Mouse (Mus musculus) E14TG2a.4 (cell line): ENCODE data around the gene Rab11a.

ENCODE experiments used
- H3K27me3 ChIP-seq: 2 replicates; pipeline ENCODE4 v1.6.1; 2014; ENCODE audit warnings: low read length, control low read depth; ENCODE audit not compliant: insufficient read depth
- H3K36me3 ChIP-seq: 2 replicates; pipeline ENCODE4 v1.6.1; 2014; ENCODE audit warnings: low read length, control low read depth; ENCODE audit not compliant: insufficient read depth
- H3K4me1 ChIP-seq: replicated peaks from 2 replicates; pipeline ENCODE4 v1.6.1; 2014; ENCODE audit warnings: low read depth, low read length, control low read depth
- H3K4me3 ChIP-seq: replicated peaks from 2 replicates; pipeline ENCODE4 v1.5.1; 2014; ENCODE audit warnings: mild to moderate bottlenecking, low read length
- H3K9me3 ChIP-seq: 2 replicates; pipeline ENCODE4 v1.6.1; 2014; ENCODE audit warnings: low read length, control low read depth
- CTCF ChIP-seq: conservative IDR thresholded peaks from 2 replicates; pipeline ENCODE4 v1.5.1; 2014; ENCODE audit warnings: low read length
- NANOG ChIP-seq: IDR thresholded peaks from 2 replicates; pipeline ENCODE4 v1.6.1; 2014; ENCODE audit warnings: borderline replicate concordance, low read length, mixed read lengths
- POU5F1 ChIP-seq: IDR thresholded peaks from 2 replicates; pipeline ENCODE4 v1.6.1; 2014; ENCODE audit warnings: low read length, borderline replicate concordance

The Rab11a gene

DNA sequence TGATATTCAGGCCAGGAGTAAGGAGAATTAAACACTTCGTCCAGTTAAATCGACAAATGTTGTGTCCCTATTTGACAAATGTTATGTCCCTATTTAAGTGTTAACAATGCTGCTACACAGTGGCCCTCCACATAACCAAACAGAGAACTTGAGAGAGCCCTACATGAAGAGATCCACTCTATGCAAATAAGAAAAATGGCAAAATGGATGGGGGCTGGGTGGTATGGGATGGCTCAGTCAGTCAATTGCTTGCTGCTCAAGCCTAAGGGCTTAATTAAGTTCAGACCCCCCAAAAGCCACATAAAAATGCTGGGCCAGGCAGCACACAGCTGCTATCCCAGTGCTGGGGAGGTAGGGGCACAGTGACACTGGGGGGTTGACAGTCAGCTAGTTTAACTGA is 37.3 kb upstream of the Rab11a start:
- TF ChIP-seq POU5F1 (no peak), NANOG (no peak)
- H3K4me3 ChIP-seq = no peak overlapping the region
- H3K4me1 ChIP-seq = 0 out of 2 replicates have a peak, but pooled peaks cover 3% of the 10 kb centered on the region
- H3K9me3 ChIP-seq = no peaks in the 10 kb centered on the region
- no peaks in the 10 kb centered on the region for H3K36me3 ChIP-seq
- H3K27me3 ChIP-seq = peaks cover 6% of the 10 kb centered on the region; the same call in 1 of the 2 replicates

DNA sequence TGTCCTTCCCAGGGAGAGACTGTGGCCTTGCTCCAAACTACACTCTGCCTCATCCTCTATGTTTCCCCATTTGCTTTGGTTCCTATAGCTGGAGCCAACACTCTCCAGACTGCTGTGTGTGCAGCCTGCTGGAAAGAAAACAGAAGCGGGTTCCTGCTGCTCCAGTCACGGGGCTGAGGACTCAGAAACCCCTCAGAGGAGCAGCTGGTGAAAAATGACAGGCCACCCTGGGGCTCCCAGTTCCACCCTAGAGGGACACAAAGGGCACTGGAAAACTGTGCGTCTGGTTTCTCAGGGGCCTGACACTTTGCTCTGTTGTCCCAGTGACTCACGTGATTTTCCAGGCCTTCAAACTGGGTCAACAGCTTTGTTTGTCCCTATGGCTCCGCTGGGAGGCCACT is 36.9 kb upstream of the Rab11a start:
- no peaks in the 10 kb centered on the region for H3K36me3 ChIP-seq
- no peak for TF ChIP-seq NANOG
- no peak for TF ChIP-seq POU5F1
- no peak for TF ChIP-seq CTCF
- H3K27me3 ChIP-seq = peaks cover 6% of the 10 kb centered on the region; the same call in 1 of the 2 replicates
- 0 out of 2 replicates have a peak, but pooled peaks cover 1% of the 10 kb centered on the region for H3K4me1 ChIP-seq
- no peaks in the 10 kb centered on the region for H3K9me3 ChIP-seq
- H3K4me3 ChIP-seq = no peak overlapping the region

DNA sequence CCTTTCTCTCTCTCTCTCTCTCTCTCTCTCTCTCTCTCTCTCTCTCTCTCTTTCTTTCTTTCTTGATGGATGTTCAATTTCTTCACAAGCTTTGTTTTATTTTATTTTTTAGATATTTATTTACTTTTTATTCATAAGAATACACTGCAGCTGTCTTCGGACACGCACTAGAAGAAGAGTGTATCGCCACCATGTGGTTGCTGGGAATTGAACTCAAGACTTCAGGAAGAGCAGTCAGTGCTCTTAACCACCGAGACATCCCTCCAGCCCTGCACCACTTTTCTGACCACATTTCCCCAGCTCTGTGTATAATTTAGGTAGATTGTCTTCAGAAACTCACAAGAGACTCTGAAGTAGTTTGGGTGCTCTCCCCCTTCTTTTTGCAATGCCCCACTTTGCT is 36.4 kb upstream of the Rab11a start:
- TF ChIP-seq POU5F1 (no peak), CTCF (no peak), NANOG (no peak)

DNA sequence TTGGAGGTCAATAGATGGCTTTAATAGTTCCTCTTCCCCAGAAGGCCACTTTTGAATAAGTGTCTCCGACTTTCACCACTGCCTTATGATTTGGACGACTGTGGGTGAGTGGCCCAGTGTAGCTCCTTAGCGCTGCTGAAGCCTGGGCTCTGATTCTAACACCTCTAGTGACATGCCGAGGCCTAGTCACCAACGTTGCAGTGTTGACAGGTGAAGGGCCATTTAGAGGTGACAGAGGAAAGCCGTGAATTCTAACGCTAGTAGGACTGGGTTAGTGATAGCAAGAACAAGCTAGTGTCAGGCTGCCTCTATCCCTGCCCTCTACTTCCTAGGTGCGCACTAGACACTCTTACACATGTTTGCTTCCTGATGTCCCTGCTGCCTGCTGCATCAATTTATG is 35.7 kb upstream of the Rab11a start:
- H3K4me1 ChIP-seq = 0 out of 2 replicates have a peak, but pooled peaks cover 4% of the 10 kb centered on the region
- H3K27me3 ChIP-seq = peaks cover 6% of the 10 kb centered on the region; the same call in 1 of the 2 replicates
- H3K4me3 ChIP-seq = no peak overlapping the region
- H3K36me3 ChIP-seq = no peaks in the 10 kb centered on the region
- TF ChIP-seq CTCF (no peak), NANOG (no peak), POU5F1 (no peak)
- no peaks in the 10 kb centered on the region for H3K9me3 ChIP-seq

More for the DNA sequence above, 36.4 kb upstream of the Rab11a start:
- peaks cover 6% of the 10 kb centered on the region; the same call in 1 of the 2 replicates for H3K27me3 ChIP-seq
- no peak overlapping the region for H3K4me3 ChIP-seq
- no peaks in the 10 kb centered on the region for H3K36me3 ChIP-seq
- no peaks in the 10 kb centered on the region for H3K9me3 ChIP-seq
- 0 out of 2 replicates have a peak, but pooled peaks cover 4% of the 10 kb centered on the region for H3K4me1 ChIP-seq

DNA sequence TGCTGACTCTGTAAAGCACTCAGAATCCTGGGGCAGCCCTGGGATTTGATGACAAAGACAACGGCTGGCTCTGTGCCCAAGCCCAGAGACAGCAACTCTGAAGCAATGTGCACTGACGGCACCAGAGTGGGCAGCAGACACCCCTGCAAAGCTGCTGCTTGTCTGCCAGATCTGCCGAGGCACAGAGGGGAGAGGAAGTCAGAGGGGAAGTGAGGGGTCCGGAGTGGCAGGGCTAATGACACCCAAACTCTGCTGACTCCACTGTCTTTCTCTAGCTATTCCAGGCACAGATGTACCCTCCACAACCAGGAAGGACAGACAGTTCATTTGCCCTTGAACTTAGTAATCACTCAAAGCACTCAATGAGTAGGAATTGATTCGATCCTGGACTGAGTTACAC is 33.7 kb upstream of the Rab11a start:
- peaks cover 6% of the 10 kb centered on the region; the same call in 1 of the 2 replicates for H3K27me3 ChIP-seq
- H3K4me1 ChIP-seq = 0 out of 2 replicates have a peak, but pooled peaks cover 4% of the 10 kb centered on the region
- no peak overlapping the region for H3K4me3 ChIP-seq
- no peak for TF ChIP-seq POU5F1
- no peak for TF ChIP-seq CTCF
- no peak for TF ChIP-seq NANOG
- no peaks in the 10 kb centered on the region for H3K9me3 ChIP-seq
- H3K36me3 ChIP-seq = no peaks in the 10 kb centered on the region

DNA sequence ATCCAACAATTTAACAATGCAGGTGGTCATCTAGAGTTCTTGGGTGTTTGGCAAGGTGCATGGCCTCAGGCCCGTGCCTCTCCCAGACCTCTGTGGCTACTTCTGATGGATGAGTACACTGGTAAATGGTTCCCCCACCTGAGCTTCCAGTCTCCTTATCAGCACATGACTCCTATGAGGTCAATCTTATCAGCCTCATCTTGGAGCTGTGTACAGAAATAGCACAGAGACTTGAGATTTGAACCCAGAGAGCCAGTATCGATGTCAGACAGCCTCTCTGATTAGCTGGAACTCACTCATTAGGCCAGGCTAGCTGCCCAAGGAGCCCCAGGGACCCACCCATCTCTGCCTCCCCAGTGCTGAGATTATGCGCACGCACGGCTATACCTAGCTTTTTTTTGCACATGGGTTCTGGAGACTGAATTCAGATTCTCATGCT is 32.9 kb upstream of the Rab11a start:
- Histone ChIP-seq H3K4me1 (0 out of 2 replicates have a peak, but pooled peaks cover 4% of the 10 kb centered on the region), H3K36me3 (no peaks in the 10 kb centered on the region), H3K9me3 (no peaks in the 10 kb centered on the region), H3K4me3 (no peak overlapping the region), H3K27me3 (peaks cover 6% of the 10 kb centered on the region; the same call in 1 of the 2 replicates)
- TF ChIP-seq POU5F1 = no peak
- no peak for TF ChIP-seq CTCF
- TF ChIP-seq NANOG = no peak

DNA sequence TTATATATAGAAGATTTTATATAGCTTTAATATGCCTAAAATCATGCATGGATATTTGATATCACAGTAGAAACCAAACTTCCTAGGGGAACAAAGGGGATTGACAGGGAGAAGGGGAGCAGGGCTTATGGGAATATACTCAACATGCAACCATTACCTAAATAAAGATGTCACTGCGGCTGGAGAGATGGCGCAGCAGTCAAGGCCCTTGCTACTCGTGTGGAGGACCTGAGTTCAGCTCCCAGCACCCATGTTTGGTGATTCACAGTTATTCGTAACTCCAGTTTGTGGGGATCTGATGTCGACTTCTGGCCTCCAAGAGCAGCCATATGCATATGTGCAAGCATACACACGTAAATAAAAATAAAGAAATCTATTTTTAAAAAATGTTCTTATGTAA is 32.4 kb upstream of the Rab11a start:
- Histone ChIP-seq H3K9me3 (no peaks in the 10 kb centered on the region), H3K4me1 (0 out of 2 replicates have a peak, but pooled peaks cover 4% of the 10 kb centered on the region), H3K4me3 (no peak overlapping the region), H3K27me3 (peaks cover 6% of the 10 kb centered on the region; the same call in 1 of the 2 replicates), H3K36me3 (no peaks in the 10 kb centered on the region)
- TF ChIP-seq CTCF = no peak
- TF ChIP-seq POU5F1 = no peak

DNA sequence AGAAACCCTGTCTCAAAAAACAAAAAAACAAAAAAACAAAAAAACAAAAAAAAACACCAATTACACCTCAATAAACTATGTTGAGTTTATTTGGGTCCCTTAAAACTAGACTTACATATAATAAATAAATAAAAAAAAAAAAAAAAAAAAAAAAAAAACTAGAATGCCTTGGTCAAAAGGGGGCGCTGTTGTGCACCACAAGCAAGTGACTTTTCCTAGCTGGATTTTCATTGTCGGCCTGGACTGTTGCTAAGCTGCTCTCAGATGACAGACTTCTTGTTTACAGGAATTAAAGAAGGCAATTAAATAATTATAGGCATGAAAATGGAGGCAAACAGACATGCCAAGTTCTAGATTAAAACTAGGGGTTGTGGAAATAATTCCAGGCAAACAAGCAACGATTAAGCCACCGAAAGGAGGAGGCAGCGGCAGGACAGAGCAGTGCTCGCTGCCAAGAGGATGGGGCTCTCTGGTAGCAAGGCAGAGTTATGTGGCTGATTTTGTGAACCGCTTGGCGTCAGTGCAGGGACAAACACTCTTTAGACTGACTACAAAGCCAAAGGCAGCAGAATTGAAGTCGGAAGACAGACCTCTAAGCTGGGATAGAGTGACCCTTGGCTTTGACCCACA is 31.6 kb upstream of the Rab11a start:
- Histone ChIP-seq H3K4me1 (0 out of 2 replicates have a peak, but pooled peaks cover 4% of the 10 kb centered on the region), H3K9me3 (no peaks in the 10 kb centered on the region), H3K4me3 (no peak overlapping the region), H3K27me3 (peaks cover 6% of the 10 kb centered on the region; the same call in 1 of the 2 replicates), H3K36me3 (no peaks in the 10 kb centered on the region)
- TF ChIP-seq CTCF = peak; percentile 83
- no peak for TF ChIP-seq POU5F1

DNA sequence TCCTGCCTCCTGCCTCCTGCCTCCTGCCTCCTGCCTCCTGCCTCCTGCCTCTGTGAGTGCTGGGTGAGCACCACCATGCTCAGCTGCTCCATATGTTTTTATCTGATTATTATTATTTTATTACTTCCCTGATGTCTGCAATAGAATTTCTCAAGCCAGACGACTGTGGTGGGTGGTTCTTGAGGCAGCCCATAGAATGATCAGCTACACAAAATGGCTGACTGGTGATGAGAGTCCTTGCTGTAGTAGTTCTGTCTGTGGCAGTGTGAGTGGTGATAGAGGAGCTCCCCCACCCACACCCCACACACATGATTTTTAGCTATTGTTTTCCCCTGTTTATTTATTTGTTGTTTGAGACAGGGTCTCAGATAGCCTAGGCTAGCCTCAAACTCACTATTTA is 30.2 kb upstream of the Rab11a start:
- H3K27me3 ChIP-seq = peaks cover 6% of the 10 kb centered on the region; the same call in 1 of the 2 replicates
- no peaks in the 10 kb centered on the region for H3K9me3 ChIP-seq
- 0 out of 2 replicates have a peak, but pooled peaks cover 4% of the 10 kb centered on the region for H3K4me1 ChIP-seq
- H3K36me3 ChIP-seq = no peaks in the 10 kb centered on the region
- H3K4me3 ChIP-seq = no peak overlapping the region
- no peak for TF ChIP-seq CTCF
- no peak for TF ChIP-seq NANOG
- no peak for TF ChIP-seq POU5F1
